ENCODE assay signal across 9 mouse cellular contexts in genomic region chr11:119037780-119038401, GRCm38 (mm10). TPM values are rescaled to one million over a fixed set of nuclear protein-coding genes. Genes with fewer than 3 reads are reported as not detected.
DNase-seq lines count a peak whose midpoint lies in the region; ATAC-seq and TF ChIP-seq lines count a peak whose summit lies in the region.
"Had no signal": no experiment of that assay in that cellular context is flagged by ENCODE, and none has a peak within 500 bp of the region (broad histone marks: within the 10 kb centered on the region; RNA-seq: fewer than 3 reads in every experiment).

No protein-coding gene starts in this region.

- no peaks in the 10 kb centered on the region for H3K9me3 ChIP-seq in forebrain, embryonic 12.5 days
- H3K9me3 ChIP-seq in liver, embryonic 13.5 days (replicated peaks) = no peaks in the 10 kb centered on the region

- H3ac ChIP-seq in C2C12 (ENCODE audit: control insufficient read depth, insufficient read length, low read depth) = peak overlapping the region; percentile 54

- H3K27ac ChIP-seq in forebrain, embryonic 12.5 days = no peak overlapping the region
- no peak overlapping the region for H3K27ac ChIP-seq in liver, embryonic 13.5 days

- peak; percentile 38 to 47 for DNase-seq in cerebellum, postnatal 14 days
- no peak for DNase-seq in cerebellum, postnatal 36 days
- DNase-seq in liver, embryonic 13.5 days = no peak
- no peak for DNase-seq in testis, postnatal 14 days (ENCODE audit: low spot score)
- no peak for DNase-seq in left cerebral cortex, postnatal 25 days (ENCODE audit: low spot score in 2 of 2)

- 2% methylated on average over 18 of the region's 18 CpGs for WGBS in forebrain, embryonic 12.5 days
- WGBS in liver, embryonic 13.5 days (ENCODE audit: insufficient replicate concordance) = 19% methylated on average over 18 of the region's 18 CpGs

- H3K79me3 ChIP-seq in C2C12 (ENCODE audit: low read depth) = no peaks in the 10 kb centered on the region

- ATAC-seq in forebrain, embryonic 12.5 days (ENCODE audit: low FRiP score) = no peak
- ATAC-seq in liver, embryonic 13.5 days (ENCODE audit: low read depth) = no peak
- no peak for ATAC-seq in activated CD4-positive, CD25-positive, alpha-beta regulatory T cell, adult 4 months

- TF ChIP-seq CTCF in C2C12 (IDR thresholded peaks at IDR 0.05; ENCODE audit: control insufficient read depth, insufficient read depth, insufficient read length) = no peak

- H3K4me1 ChIP-seq in forebrain, embryonic 12.5 days = peaks cover 78% of the 10 kb centered on the region
- H3K4me1 ChIP-seq in liver, embryonic 13.5 days (replicated peaks) = peaks cover 46% of the 10 kb centered on the region

- peaks cover 4% of the 10 kb centered on the region for H3K27me3 ChIP-seq in C2C12 (ENCODE audit: control insufficient read depth, insufficient read depth, insufficient read length)
- peaks cover 76% of the 10 kb centered on the region for H3K27me3 ChIP-seq in forebrain, embryonic 12.5 days
- H3K27me3 ChIP-seq in liver, embryonic 13.5 days = peaks cover 100% of the 10 kb centered on the region

- H3K9ac ChIP-seq in forebrain, embryonic 12.5 days = peak overlapping the region; percentile 67
- H3K9ac ChIP-seq in liver, embryonic 13.5 days = no peak overlapping the region

- peaks cover 10% of the 10 kb centered on the region for H3K79me2 ChIP-seq in C2C12 (ENCODE audit: control insufficient read depth, insufficient read depth)

- peak overlapping the region; percentile 30 for H3K4me3 ChIP-seq in C2C12 (ENCODE audit: insufficient read depth, poor library complexity, severe bottlenecking)
- H3K4me3 ChIP-seq in forebrain, embryonic 12.5 days (replicated peaks) = peak overlapping the region; percentile 48
- H3K4me3 ChIP-seq in liver, embryonic 13.5 days (replicated peaks) = peak overlapping the region; percentile 49; the same call in 1 of the 2 replicates

- H3K4me2 ChIP-seq in forebrain, embryonic 12.5 days = peak overlapping the region; percentile 83
- peak overlapping the region; percentile 63 for H3K4me2 ChIP-seq in liver, embryonic 13.5 days

- intact Hi-C loops in left cerebral cortex, postnatal 25 days (cut with DNase I) = no loop called here

- peaks cover 8% of the 10 kb centered on the region for H3K36me3 ChIP-seq in C2C12 (ENCODE audit: control insufficient read depth, insufficient read depth)
- peaks cover 10% of the 10 kb centered on the region for H3K36me3 ChIP-seq in forebrain, embryonic 12.5 days (replicated peaks)
- H3K36me3 ChIP-seq in liver, embryonic 13.5 days = peaks cover 6% of the 10 kb centered on the region

TF ChIP-seq in C2C12, 6 proteins besides CTCF, POLR2A, EP300 and RAD21:
- no peak for TF ChIP-seq MYOG (IDR thresholded peaks at IDR 0.05; ENCODE audit: control insufficient read depth, extremely low read depth, insufficient read length)

RNA-seq across cellular contexts. Expression of gene Cbx8, which starts 2.9 kb away (rescaled TPM):
- 6.4 TPM for polyA plus RNA-seq in C2C12 (2012; fragmentation: generic; extraction: Trizol)
- 11.5 and 11.7 TPM in 2 replicates for polyA plus RNA-seq in forebrain, embryonic 12.5 days (2016; fragmentation: Nextera tagmentation; extraction: Ambion mirVana)
- 2.4 and 2.8 TPM in 2 replicates for polyA plus RNA-seq in liver, embryonic 13.5 days (2015; fragmentation: Nextera tagmentation; extraction: Ambion mirVana)
- polyA plus RNA-seq in activated CD4-positive, CD25-positive, alpha-beta regulatory T cell, adult 4 months (2017; shearing (Covaris generic)) = 1 to 10 TPM; 5.3 to 7.5 TPM
- 10 to 100 TPM; 12.9 to 17.7 TPM for total RNA-seq in left cerebral cortex, postnatal 25 days (2021)

RNA-seq across cellular contexts. Expression of gene Cbx2, which starts 15.1 kb away (rescaled TPM):
- 14.8 TPM for polyA plus RNA-seq in C2C12 (2012; fragmentation: generic; extraction: Trizol)
- 84.2 and 89.3 TPM in 2 replicates for polyA plus RNA-seq in forebrain, embryonic 12.5 days (2016; fragmentation: Nextera tagmentation; extraction: Ambion mirVana)
- polyA plus RNA-seq in liver, embryonic 13.5 days (2015; fragmentation: Nextera tagmentation; extraction: Ambion mirVana) = 3.8 and 4.1 TPM in 2 replicates
- 1 to 10 TPM; 1.1 to 1.4 TPM for polyA plus RNA-seq in activated CD4-positive, CD25-positive, alpha-beta regulatory T cell, adult 4 months (2017; shearing (Covaris generic))
- total RNA-seq in left cerebral cortex, postnatal 25 days (2021) = 1 to 10 TPM; 2.6 to 3.0 TPM

RNA-seq across cellular contexts. Expression of gene Cbx4, which starts 48.1 kb away (rescaled TPM):
- 12.1 TPM for polyA plus RNA-seq in C2C12 (2012; fragmentation: generic; extraction: Trizol)
- polyA plus RNA-seq in forebrain, embryonic 12.5 days (2016; fragmentation: Nextera tagmentation; extraction: Ambion mirVana) = 12.7 and 14.5 TPM in 2 replicates
- polyA plus RNA-seq in liver, embryonic 13.5 days (2015; fragmentation: Nextera tagmentation; extraction: Ambion mirVana) = 2.0 and 2.4 TPM in 2 replicates
- 1 to 10 TPM; 2.0 to 2.4 TPM for polyA plus RNA-seq in activated CD4-positive, CD25-positive, alpha-beta regulatory T cell, adult 4 months (2017; shearing (Covaris generic))
- total RNA-seq in left cerebral cortex, postnatal 25 days (2021) = 10 to 100 TPM; 59.5 to 66.2 TPM

RNA-seq across cellular contexts. Expression of gene Enpp7, which starts 49.9 kb away (rescaled TPM):
- polyA plus RNA-seq in C2C12 (2012; fragmentation: generic; extraction: Trizol) = not detected
- not detected in 2 replicates for polyA plus RNA-seq in forebrain, embryonic 12.5 days (2016; fragmentation: Nextera tagmentation; extraction: Ambion mirVana)
- polyA plus RNA-seq in liver, embryonic 13.5 days (2015; fragmentation: Nextera tagmentation; extraction: Ambion mirVana) = not detected in 2 replicates
- not detected for polyA plus RNA-seq in activated CD4-positive, CD25-positive, alpha-beta regulatory T cell, adult 4 months (2017; shearing (Covaris generic))
- total RNA-seq in left cerebral cortex, postnatal 25 days (2021) = not detected
- total RNA-seq: left cerebral cortex, postnatal 10 days had no signal

Comparison
In these comparisons a context has a peak if more than half of its experiments do, and no peak if none do; other contexts are left out.
1. DNase-seq: peak in cerebellum, postnatal 14 days (2 of 2); none in cerebellum, postnatal 36 days (0 of 2), liver, embryonic 13.5 days (single experiment), testis, postnatal 14 days (single experiment) and left cerebral cortex, postnatal 25 days (0 of 2).
2. Peak in every context shown above with its lines, with median percentiles within 50 percentile points of each other: H3K4me3 ChIP-seq.